Mouse (Mus musculus): Measurements from ENCODE around the gene Cox17. TPM values are rescaled to one million over a fixed set of nuclear protein-coding genes. Genes with fewer than 3 reads are reported as not detected.

Cox17 gene
- polyA plus RNA-seq, 1 experiment from 2014 or later: 142 TPM

- Histone ChIP-seq H3K4me1 (replicated peaks) (peaks cover 15% of the 10 kb centered on the region), H3K27ac (no peak overlapping the region), H3K27me3 (ENCODE audit: insufficient read depth, poor library complexity, severe bottlenecking) (no peaks in the 10 kb centered on the region), H3K36me3 (no peaks in the 10 kb centered on the region), H3K9me3 (no peaks in the 10 kb centered on the region), H3K4me3 (no peak overlapping the region)
- no peak for DNase-seq (ENCODE audit: low spot score)
- WGBS: 78% methylated on average over 10 of the region's 10 CpGs
Observed at GRCm38 (mm10) chr16:38368336-38368735, 21.5 kb downstream of the Cox17 start.

DNA sequence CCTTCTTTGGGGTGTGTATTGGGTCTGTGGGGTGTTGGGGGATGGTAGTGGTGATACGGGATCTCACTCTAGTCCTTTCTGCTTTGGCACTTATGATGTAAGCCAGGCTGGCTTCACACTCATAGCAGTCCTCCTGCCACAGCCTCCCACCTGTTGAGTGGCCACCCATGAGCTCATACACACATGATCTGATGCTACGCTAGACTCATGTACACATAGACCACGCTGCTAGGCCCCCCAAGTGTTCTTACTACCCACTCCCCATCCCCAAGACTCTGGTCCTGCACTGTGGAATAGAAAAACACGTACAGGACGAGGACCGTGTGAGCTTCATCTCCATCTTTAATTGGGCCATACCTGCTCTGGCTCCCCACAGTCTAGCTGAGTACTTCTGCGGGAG, 22.2 kb downstream of the Cox17 start:
- peaks cover 19% of the 10 kb centered on the region for H3K4me1 ChIP-seq (replicated peaks)
- H3K27ac ChIP-seq: no peak overlapping the region
- no peaks in the 10 kb centered on the region for H3K9me3 ChIP-seq
- no peak overlapping the region for H3K4me3 ChIP-seq
- H3K36me3 ChIP-seq: no peaks in the 10 kb centered on the region
- no peaks in the 10 kb centered on the region for H3K27me3 ChIP-seq (ENCODE audit: insufficient read depth, poor library complexity, severe bottlenecking)
- no peak for DNase-seq (ENCODE audit: low spot score)
- WGBS: 87% methylated on average over 7 of the region's 7 CpGs

- 88% methylated on average over 8 of the region's 8 CpGs for WGBS
- Histone ChIP-seq H3K4me1 (replicated peaks) (peaks cover 19% of the 10 kb centered on the region), H3K27ac (no peak overlapping the region), H3K36me3 (no peaks in the 10 kb centered on the region), H3K27me3 (ENCODE audit: insufficient read depth, poor library complexity, severe bottlenecking) (no peaks in the 10 kb centered on the region), H3K4me3 (no peak overlapping the region), H3K9me3 (no peaks in the 10 kb centered on the region)
- no peak for DNase-seq (ENCODE audit: low spot score)
Observed at GRCm38 (mm10) chr16:38369431-38369830, 22.6 kb downstream of the Cox17 start.

- Histone ChIP-seq H3K9me3 (no peaks in the 10 kb centered on the region), H3K27me3 (ENCODE audit: insufficient read depth, poor library complexity, severe bottlenecking) (no peaks in the 10 kb centered on the region), H3K4me3 (no peak overlapping the region), H3K27ac (no peak overlapping the region), H3K4me1 (replicated peaks) (peaks cover 19% of the 10 kb centered on the region), H3K36me3 (no peaks in the 10 kb centered on the region)
- WGBS: 79% methylated on average over 4 of the region's 4 CpGs
- no peak for DNase-seq (ENCODE audit: low spot score)
Observed at GRCm38 (mm10) chr16:38369992-38370484, 23.2 kb downstream of the Cox17 start.

GRCm38 (mm10) chr16:38370633-38371374, 24.0 kb downstream of the Cox17 start:
- H3K27ac ChIP-seq: peak overlapping the region; percentile 29; the same call in 1 of the 2 replicates
- 90% methylated on average over 8 of the region's 8 CpGs for WGBS

DNA sequence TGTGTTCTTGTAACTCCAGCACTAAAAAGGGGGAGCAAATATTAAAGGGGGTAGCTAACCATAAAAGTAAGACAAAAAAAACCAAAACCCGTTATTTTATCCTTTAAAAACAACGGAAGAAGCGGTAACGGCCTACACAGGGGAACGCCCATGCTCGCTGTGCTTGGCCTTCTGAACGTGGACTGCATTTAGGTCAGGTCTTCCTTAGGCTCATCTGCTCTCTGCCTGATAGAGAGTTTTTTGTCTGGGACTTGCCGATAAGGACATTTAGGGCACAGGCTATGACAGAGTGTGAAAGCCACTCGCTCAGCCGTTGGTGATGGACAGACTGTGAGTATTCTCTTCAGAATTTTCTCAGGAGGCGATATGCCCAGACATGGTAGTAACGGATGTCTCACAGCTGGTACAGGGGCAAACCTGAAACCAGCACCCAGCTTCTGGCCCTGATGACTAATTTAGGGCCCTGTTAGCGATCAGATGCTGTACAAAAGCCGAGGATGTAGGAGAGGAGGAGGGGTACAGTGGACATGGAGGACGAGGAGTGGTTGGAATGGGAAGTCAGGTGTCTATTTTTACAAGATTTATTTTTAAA, 25.0 kb downstream of the Cox17 start:
- WGBS: 89% methylated on average over 15 of the region's 15 CpGs
- no peak for DNase-seq (ENCODE audit: low spot score)
- peak overlapping the region; percentile 35; the same call in 1 of the 2 replicates for H3K27ac ChIP-seq
- H3K4me3 ChIP-seq: no peak overlapping the region
- H3K36me3 ChIP-seq: no peaks in the 10 kb centered on the region
- no peaks in the 10 kb centered on the region for H3K27me3 ChIP-seq (ENCODE audit: insufficient read depth, poor library complexity, severe bottlenecking)
- no peaks in the 10 kb centered on the region for H3K9me3 ChIP-seq
- H3K4me1 ChIP-seq (replicated peaks): peaks cover 29% of the 10 kb centered on the region

More at GRCm38 (mm10) chr16:38370633-38371374, 24.0 kb downstream of the Cox17 start:
- no peak for DNase-seq (ENCODE audit: low spot score)
- Histone ChIP-seq H3K27me3 (ENCODE audit: insufficient read depth, poor library complexity, severe bottlenecking) (no peaks in the 10 kb centered on the region), H3K4me3 (no peak overlapping the region), H3K9me3 (no peaks in the 10 kb centered on the region), H3K36me3 (no peaks in the 10 kb centered on the region), H3K4me1 (replicated peaks) (peaks cover 19% of the 10 kb centered on the region)

DNA sequence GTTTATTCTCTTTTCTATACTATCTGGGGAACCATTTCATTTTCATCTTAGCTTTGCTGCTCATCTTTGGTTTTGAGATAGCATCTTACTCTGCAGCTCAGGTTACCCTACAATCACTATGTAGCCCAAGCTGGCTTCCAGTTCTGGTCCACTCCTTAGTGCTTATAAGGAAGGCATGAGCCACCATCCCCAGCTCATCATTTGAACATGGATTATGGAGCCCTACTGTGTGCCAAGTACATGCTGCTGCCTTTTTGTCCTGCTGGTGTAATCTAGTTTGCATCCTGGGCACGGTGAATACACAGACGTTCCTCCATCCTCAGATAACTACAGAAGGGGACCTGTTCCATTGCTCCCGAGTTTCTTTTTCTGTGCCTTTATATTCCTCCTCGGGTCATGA, 26.1 kb downstream of the Cox17 start:
- WGBS: 87% methylated on average over 4 of the region's 4 CpGs
- Histone ChIP-seq H3K9me3 (no peaks in the 10 kb centered on the region), H3K4me3 (no peak overlapping the region), H3K27me3 (ENCODE audit: insufficient read depth, poor library complexity, severe bottlenecking) (no peaks in the 10 kb centered on the region), H3K36me3 (no peaks in the 10 kb centered on the region), H3K4me1 (replicated peaks) (peaks cover 32% of the 10 kb centered on the region), H3K27ac (no peak overlapping the region)
- no peak for DNase-seq (ENCODE audit: low spot score)

DNA sequence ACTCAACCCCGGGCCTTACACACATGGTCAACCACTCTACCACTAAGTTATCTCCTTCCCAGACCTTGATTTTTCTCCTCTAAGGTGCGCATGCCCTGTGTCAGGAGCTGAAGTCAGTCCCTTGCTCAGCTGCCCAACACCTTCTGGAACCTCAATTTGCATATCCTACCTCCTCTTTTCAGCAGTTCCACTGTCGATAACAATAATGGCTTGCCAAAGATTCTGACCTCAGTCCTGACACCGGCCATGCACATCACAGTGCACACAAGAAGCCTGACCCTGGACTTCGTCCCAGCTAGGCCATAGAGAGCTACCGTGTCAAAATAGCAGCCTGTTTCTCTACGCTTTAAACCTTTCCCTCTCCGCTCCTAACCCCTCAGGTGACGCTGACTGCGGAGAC, 26.6 kb downstream of the Cox17 start:
- Histone ChIP-seq H3K4me3 (no peak overlapping the region), H3K27ac (no peak overlapping the region), H3K36me3 (no peaks in the 10 kb centered on the region), H3K27me3 (ENCODE audit: insufficient read depth, poor library complexity, severe bottlenecking) (no peaks in the 10 kb centered on the region), H3K4me1 (replicated peaks) (peaks cover 32% of the 10 kb centered on the region), H3K9me3 (no peaks in the 10 kb centered on the region)
- DNase-seq (ENCODE audit: low spot score): no peak
- 81% methylated on average over 10 of the region's 10 CpGs for WGBS

DNA sequence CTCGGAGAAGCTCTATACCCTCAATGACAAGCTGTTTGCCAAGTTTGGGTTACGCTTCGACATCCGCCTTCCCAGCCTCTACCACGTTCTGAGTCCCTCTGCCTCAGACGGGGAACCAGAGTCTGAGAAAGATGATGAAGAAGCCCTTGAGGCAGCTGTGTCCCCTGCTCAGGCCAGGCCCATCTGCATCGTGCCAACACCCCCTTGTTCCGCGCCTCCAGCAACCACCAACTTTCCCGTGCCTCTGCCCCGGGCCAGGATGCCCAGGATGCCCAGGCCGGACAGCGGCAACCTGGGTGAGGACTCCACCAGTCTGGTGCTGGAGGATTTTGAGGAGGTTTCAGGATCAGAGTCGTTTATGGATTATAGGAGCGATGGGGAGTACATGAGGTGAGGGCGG, 27.1 kb downstream of the Cox17 start:
- WGBS: 83% methylated on average over 16 of the region's 16 CpGs
- Histone ChIP-seq H3K9me3 (no peaks in the 10 kb centered on the region), H3K4me1 (replicated peaks) (peaks cover 32% of the 10 kb centered on the region), H3K36me3 (no peaks in the 10 kb centered on the region), H3K4me3 (peak overlapping the region; percentile 29), H3K27me3 (ENCODE audit: insufficient read depth, poor library complexity, severe bottlenecking) (no peaks in the 10 kb centered on the region), H3K27ac (no peak overlapping the region)
- DNase-seq (ENCODE audit: low spot score): no peak

- Histone ChIP-seq H3K9me3 (no peaks in the 10 kb centered on the region), H3K36me3 (no peaks in the 10 kb centered on the region), H3K4me1 (replicated peaks) (peaks cover 32% of the 10 kb centered on the region), H3K27me3 (ENCODE audit: insufficient read depth, poor library complexity, severe bottlenecking) (no peaks in the 10 kb centered on the region), H3K27ac (no peak overlapping the region), H3K4me3 (peak overlapping the region; percentile 29; the same call in 1 of the 2 replicates)
- no peak for DNase-seq (ENCODE audit: low spot score)
- 81% methylated on average over 10 of the region's 10 CpGs for whole genome bisulfite sequencing
Observed at GRCm38 (mm10) chr16:38374379-38375140, 27.8 kb downstream of the Cox17 start.

DNA sequence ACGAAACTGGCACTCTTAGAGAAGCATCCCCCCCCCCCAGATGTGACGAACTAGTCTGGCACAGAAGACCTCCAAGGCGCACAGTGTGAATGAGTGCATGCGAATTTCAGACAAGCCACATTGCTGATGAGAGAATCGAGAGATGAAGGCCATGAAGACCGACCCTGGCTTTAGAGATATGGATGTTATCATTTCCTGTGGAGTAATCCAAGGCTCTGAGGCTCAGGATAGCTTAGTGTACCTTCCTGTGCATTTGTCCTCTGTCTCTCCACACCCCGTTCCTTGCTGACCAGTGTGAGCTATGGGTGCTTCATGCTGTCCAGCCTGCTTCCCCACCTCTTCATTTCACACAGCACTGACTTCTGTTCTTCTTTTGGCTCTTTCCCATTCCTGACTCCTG, 28.4 kb downstream of the Cox17 start:
- 85% methylated on average over 7 of the region's 7 CpGs for WGBS
- Histone ChIP-seq H3K27ac (no peak overlapping the region), H3K4me3 (no peak overlapping the region), H3K9me3 (no peaks in the 10 kb centered on the region), H3K36me3 (no peaks in the 10 kb centered on the region), H3K27me3 (ENCODE audit: insufficient read depth, poor library complexity, severe bottlenecking) (no peaks in the 10 kb centered on the region), H3K4me1 (replicated peaks) (peaks cover 25% of the 10 kb centered on the region)
- DNase-seq (ENCODE audit: low spot score): no peak

DNA sequence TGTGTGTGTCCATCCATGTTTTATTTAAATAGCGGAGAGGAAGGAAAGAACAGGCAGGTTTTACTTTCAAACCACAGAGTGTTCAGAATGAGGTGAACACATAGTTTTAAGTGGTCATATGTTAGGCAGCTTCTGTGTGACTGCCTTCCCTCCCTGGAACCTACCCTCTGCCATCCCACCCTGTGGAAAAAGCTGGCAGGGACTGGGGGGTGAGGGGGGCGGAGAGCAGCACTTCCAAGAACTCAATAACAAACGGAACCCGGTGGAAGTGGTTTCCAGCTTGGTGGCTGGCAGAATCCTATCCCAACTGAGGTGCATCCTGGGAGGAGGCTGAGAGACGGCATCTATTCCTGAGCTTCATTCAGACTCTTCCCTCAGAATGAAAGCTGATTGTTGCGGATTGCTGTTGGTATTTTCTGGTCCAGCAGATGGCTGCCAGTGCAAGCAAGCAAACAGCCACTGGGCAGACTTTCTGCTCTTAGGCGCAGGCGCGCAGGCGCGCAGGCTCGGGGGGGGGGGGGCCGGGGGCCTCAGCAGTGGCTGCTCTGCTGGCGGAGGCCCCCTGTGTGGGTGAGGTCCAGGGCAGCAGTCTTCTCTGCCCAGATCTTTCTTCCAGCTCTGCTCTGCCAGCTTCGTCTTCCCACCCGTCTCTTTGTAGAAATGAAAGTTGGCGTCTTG, 29.5 kb downstream of the Cox17 start:
- peak; percentile 68 for DNase-seq (ENCODE audit: low spot score)
- H3K36me3 ChIP-seq: no peaks in the 10 kb centered on the region
- H3K4me3 ChIP-seq: peak overlapping the region; percentile 41
- WGBS: 36% methylated on average over 17 of the region's 17 CpGs
- peaks cover 19% of the 10 kb centered on the region for H3K4me1 ChIP-seq (replicated peaks)
- no peaks in the 10 kb centered on the region for H3K9me3 ChIP-seq
- no peaks in the 10 kb centered on the region for H3K27me3 ChIP-seq (ENCODE audit: insufficient read depth, poor library complexity, severe bottlenecking)
- H3K27ac ChIP-seq: peak overlapping the region; percentile 84
